Mouse (Mus musculus) cerebellum, adult (tissue): ENCODE measurements around the gene Syt10.
"Not testable (repeated sequence)": the region's sequence is repeated elsewhere in the genome, so short reads cannot be mapped to it uniquely, and the experiment has no call there.

ENCODE experiments used
- ATAC-seq: cut with Nextera tagmentation; 2 replicates; pipeline ENCODE4 v1.9.2; 2017; ENCODE audit warnings: mild to moderate bottlenecking, moderate library complexity, mixed read lengths; ENCODE audit not compliant: insufficient number of reproducible peaks, low FRiP score, low TSS enrichment

Syt10 gene

DNA sequence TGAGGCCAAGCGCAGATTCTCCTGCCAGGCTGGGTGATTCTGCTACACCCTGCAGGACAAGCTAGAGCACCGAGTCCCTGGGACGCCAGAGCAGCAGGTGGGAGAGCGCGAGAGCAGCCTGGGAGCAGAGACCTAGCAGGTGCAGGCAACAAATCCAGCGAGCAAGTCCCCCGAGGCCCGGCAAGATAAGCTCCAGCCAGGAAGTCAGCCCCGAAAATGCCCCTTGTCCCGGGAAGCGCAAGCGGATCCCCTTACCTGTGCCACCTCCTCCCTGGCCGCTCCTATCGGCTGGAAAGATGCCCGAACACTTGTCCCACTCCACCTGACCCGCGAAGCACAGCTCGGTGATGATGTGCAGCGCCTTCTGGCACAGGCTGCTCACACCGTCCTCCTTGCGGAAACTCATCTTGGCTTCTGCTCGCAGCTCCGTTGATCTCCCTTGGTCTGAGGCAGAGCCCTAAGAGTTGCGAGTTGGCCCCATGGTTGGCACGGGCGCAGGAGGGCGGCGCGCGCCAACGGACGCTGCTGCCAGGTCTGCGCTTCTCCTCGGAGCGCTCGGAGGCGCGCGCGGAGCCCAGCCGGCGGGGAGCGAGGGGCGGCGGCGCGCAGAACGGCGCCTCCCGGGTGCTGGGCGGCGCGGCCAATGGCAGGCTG is at the start of gene Syt10:
Gene Syt10 (minus strand): TSS at position 497 of the 654 bp plus-strand sequence.
- no peak for ATAC-seq

DNA sequence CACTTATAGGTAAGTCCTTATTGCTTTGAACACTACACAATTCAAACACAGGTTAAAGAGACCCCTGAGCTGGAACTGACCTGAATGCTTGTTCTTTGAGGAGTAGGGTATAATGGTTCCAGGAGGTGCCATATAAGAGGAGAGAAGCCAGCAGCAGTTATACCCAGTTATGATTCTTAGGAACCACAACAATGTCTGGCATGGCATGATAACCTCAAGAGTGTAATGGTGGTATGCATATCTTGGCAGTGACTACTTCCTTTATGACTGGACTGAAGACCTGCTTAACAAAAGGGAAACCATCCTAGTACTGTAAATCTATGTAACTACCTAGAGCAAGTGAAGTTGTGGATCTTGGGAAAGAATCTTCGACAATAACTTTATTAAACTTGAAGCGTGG is 42.1 kb upstream of the Syt10 start:
- ATAC-seq = no peak

DNA sequence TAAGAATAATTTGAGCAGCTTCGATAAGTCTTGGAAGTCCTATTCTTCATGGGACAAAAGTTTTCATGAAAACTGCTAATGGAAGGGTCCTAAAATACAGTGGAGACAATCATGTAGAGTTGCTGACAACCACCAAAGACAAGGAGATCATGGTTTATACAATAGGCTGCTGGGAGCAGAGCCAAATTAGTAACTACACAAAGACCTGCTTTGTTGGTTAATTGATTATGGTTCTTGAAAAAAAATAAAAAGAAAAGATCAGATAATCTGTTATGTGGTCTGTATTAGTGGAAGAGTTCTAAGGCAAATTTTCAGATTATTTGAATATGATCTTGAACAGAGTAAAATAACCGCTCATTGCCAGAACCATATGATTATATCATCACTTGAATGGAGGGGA is 37.3 kb upstream of the Syt10 start:
- ATAC-seq = no peak

DNA sequence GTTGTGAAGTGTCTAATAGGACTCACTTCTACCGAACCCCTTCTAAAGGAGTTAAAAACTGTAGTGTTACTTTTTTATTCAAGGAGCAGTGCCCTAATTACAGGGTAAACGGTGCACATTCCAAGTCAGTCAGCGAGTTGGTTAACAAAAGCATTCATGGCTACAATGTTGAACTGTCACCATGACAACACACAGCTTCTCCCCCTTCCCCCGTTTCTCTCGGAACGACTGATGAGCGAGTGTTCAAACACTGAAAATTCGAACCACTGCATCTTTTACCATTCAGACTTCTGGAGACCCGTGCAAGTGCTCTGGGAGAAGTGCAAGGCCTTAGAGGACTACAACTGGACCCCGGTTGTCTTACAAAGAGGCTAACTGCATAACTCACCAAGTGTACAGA is 25.6 kb downstream of the Syt10 start:
- no peak for ATAC-seq

DNA sequence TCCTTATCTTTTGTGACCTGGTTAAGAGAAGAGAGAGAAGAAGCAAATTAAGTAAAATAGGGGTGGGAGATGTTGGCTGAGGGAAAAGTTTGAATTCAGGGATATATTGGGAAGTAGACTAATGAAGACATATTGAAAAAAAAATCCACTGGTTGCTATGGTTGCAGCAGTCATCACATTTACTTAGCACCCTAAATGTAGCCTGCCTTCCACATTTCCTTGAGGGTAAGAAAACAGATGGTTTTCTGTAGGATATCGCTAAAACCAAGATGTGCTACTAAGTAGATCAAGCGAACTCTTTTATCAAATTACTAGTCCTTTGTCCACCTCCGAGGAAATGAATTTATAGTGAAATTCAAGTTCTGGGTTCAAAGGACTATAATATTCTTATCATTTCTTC is 37.2 kb downstream of the Syt10 start:
- no peak for ATAC-seq

DNA sequence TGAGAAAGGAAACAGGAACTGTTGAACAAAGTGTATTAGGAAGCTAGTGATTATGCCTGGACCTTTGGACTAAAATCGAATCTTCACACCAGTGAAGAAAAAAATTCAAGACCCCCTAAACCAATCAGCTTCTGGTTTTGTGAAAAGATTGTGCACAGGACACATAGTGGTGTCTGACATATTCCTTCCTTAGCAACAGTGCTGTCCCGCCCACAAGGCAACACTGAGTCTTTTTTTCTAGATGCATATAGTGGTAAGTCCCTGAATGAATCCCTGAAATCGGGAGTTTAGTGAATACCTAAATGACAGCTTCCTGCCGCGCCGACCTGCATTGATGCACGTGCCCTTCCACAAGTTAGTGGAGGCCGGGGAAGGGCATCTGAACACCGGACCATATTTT is 61.7 kb downstream of the Syt10 start:
- ATAC-seq = no peak

DNA sequence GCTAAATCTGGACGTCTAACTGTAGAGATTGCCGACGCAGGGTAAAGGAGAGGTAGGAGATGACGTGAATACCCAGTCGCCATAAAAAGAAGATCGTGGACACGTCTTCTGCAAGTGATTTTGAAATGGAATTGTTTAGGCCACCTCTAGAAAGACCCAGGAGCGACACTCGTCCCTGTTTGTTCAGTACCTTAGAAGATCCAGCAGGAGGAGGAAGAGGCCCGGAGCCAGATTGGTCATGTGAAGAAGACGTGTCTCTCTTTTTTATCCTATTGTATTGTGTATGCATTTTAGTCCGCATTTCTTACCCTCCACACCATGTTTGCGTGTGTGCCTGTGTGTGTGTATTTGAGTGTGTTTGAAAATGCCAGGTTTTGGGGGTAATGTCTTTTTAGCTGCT is 75.6 kb downstream of the Syt10 start:
- not testable (repeated sequence) for ATAC-seq

DNA sequence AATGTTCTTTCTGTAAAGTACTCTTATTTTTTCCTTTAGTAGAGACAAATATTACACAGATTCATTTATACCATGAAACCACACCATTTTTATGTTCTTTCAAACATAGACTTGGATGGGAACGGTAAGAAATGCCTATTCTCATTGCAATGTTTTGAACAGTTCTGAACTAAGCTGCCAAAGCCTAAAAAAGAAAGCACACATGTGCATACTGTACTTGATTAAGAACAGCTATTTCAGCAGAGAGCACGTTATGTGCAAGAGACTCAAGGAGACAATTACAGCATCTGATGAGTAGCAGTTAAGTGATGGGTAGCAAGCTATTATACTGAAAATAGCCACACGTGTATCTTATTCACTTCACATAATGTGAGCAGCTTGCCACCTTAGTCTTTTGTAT is 108.0 kb downstream of the Syt10 start:
- ATAC-seq = no peak
